Mouse (Mus musculus): Measurements from ENCODE around the gene Rplp1. TPM values are rescaled to one million over a fixed set of nuclear protein-coding genes. Genes with fewer than 3 reads are reported as not detected.

Rplp1 gene
- polyA plus RNA-seq (2016; fragmentation: Nextera tagmentation; extraction: Ambion mirVana), result 714 and 736 TPM in 2 replicates

DNA sequence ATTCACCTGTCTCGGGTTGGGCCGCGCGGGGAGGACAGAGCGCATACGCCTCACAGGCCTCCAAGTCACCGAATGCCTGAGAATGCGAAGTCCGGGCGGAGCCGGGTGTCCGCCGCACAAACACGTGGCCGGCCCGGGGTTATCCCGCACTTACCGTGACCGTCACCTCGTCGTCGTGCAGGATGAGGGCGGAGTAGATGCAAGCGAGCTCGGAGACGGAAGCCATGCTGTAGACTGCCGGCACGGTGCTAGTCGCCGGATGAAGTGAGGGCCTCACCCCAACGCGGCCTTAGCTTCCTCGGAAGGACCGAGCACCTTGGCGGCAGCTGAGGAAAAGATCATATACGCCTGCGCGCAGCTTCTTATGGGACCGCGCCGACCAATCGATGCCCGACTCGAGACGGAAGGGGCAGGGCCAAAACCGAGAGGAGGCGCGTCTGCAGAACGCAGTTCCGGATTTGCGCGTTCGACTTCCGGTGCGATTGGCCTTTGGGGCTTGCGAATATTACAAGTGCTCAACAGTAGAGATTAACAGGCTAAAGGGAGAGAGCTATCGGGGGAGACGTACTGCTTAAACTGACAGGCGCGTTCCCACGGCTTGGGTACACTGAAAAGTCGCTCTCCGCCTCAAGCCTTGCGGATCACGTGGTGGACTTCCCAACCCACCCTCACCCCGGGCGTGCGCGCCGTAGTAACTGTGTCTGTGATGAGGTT lies at the start of gene Rplp1:
TSS of gene Rplp1 (minus strand) at position 340 of the 714 bp plus-strand sequence.
- peaks cover 25% of the 10 kb centered on the region for H3K4me1 ChIP-seq (replicated peaks)
- under 1% methylated on average over 70 of the region's 70 CpGs for WGBS
- peak within 1 kb of the TSS; percentile 98 for H3K4me3 ChIP-seq
- no peaks in the 10 kb centered on the region for H3K27me3 ChIP-seq (replicated peaks)
- H3K36me3 ChIP-seq, result peaks cover 47% of the 10 kb centered on the region
- peak within 1 kb of the TSS; percentile 98 for H3K9ac ChIP-seq
- H3K9me3 ChIP-seq (replicated peaks), result no peaks in the 10 kb centered on the region
- peak; percentile 97 for ATAC-seq (ENCODE audit: insufficient number of reproducible peaks, low FRiP score)
- peak within 1 kb of the TSS; percentile 82 for H3K4me2 ChIP-seq
- peak within 1 kb of the TSS; percentile 98 for H3K27ac ChIP-seq (ENCODE audit: poor library complexity, severe bottlenecking)

DNA sequence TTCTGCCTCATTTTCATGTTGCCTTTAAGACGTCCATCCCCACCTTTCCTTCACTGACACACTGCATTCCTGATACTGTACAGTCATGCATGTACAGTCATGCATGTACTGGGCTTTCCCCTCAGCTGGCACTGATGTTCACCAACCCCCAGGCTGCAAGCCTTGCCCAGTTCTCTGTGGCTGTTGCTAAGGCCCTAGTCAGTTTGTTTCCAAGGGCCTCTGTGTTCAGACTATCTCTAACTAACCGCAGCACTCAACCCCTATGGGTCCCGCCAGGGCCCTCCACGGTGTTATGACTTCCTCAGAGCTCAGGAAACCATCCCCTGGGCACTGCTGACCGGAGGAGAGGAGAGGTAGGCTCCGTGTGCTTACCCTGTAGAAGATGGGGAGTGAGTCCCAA lies 49.0 kb upstream of the Rplp1 start:
- no peak for ATAC-seq (ENCODE audit: insufficient number of reproducible peaks, low FRiP score)
- 59% methylated on average over 6 of the region's 6 CpGs for WGBS

DNA sequence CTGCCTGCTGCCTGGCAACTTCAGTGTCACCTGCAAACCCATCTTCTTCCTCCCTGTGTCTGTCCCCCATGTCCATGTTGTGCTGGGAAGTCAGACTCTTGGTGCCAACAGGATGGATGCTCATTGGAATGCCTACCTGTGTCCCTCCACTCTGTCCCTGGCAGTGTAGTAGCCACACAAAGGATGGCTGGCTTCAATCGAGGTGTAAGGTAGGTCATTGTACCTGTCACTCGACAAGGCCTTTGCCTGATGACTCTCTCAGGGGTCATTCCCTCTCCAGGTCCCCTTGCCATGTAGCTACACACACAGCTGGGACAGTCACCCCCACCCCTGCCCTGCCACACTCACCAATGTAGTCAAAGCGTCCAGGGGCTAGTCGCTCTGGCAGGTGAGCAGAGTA lies 46.8 kb upstream of the Rplp1 start:
- Histone ChIP-seq H3K4me2 (no peak overlapping the region), H3K4me3 (no peak overlapping the region), H3K4me1 (replicated peaks) (peaks cover 14% of the 10 kb centered on the region; the same call in 1 of the 2 replicates), H3K27ac (ENCODE audit: poor library complexity, severe bottlenecking) (no peak overlapping the region), H3K9me3 (replicated peaks) (no peaks in the 10 kb centered on the region), H3K9ac (no peak overlapping the region), H3K36me3 (no peaks in the 10 kb centered on the region), H3K27me3 (replicated peaks) (no peaks in the 10 kb centered on the region)
- WGBS, result 85% methylated on average over 4 of the region's 4 CpGs
- no peak for ATAC-seq (ENCODE audit: insufficient number of reproducible peaks, low FRiP score)

More for the DNA sequence above, 49.0 kb upstream of the Rplp1 start:
- H3K36me3 ChIP-seq, result no peaks in the 10 kb centered on the region
- H3K9ac ChIP-seq, result peak overlapping the region; percentile 23; the same call in 1 of the 2 replicates
- H3K27ac ChIP-seq (ENCODE audit: poor library complexity, severe bottlenecking), result no peak overlapping the region
- H3K27me3 ChIP-seq (replicated peaks), result 0 out of 2 replicates have a peak, but pooled peaks cover 5% of the 10 kb centered on the region
- no peaks in the 10 kb centered on the region for H3K9me3 ChIP-seq (replicated peaks)
- peaks cover 14% of the 10 kb centered on the region; the same call in 1 of the 2 replicates for H3K4me1 ChIP-seq (replicated peaks)
- H3K4me3 ChIP-seq, result no peak overlapping the region
- no peak overlapping the region for H3K4me2 ChIP-seq

DNA sequence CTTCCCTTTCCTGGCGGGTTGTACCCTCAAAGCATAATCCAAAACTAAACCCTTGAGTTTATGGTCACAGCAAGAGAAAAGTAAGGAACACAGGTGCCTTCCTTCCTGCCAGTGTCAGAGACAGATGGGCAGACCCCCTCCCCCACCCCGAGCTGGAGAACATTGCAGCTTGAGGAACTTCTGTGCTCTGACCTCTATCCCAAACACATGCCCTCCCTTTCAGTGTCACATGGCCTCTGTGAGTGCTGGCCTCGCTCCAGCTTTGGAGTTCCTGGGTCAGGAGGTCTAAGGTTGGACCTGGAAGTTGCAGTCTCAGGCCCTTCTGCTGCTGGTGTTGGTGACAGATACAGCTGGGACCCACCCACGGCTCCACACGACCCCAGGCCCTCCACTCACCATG lies 46.4 kb upstream of the Rplp1 start:
- Histone ChIP-seq H3K4me2 (no peak overlapping the region), H3K27ac (ENCODE audit: poor library complexity, severe bottlenecking) (no peak overlapping the region), H3K9ac (no peak overlapping the region), H3K9me3 (replicated peaks) (no peaks in the 10 kb centered on the region), H3K4me3 (no peak overlapping the region), H3K27me3 (replicated peaks) (no peaks in the 10 kb centered on the region), H3K36me3 (no peaks in the 10 kb centered on the region), H3K4me1 (replicated peaks) (peaks cover 14% of the 10 kb centered on the region; the same call in 1 of the 2 replicates)
- 40% methylated on average over 5 of the region's 5 CpGs for WGBS
- ATAC-seq (ENCODE audit: insufficient number of reproducible peaks, low FRiP score), result no peak

DNA sequence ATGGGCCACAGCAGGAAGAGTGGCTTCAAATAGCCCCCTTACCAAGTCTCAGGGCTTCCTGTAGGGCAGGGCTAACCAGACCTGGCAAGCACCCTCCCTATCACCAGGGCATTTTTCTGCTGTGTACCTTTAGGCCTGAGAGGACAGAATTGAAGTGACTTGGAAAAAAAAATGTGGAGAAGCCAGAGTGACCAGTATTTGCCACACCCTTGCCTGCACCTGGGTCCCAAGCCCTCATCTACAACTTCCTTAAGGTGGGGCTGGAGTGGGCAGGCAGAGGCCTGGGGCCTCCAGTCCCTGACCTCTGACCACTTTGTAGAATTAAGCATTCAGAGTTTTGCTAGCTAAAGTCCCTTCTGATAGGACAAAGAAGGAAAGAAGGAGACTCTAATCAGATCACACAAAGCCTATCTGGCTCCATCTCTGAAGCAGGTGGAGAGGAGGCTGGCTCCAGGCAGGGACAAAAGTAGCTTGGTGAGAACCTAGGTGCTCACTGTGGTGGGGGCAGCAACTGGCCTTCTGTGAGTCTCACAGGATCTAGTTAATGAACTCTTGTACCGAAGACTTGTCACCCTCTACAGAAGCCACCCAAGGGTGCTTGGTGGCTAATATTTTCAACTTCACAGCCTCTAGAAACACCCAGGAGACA lies 45.7 kb upstream of the Rplp1 start:
- H3K4me2 ChIP-seq, result no peak overlapping the region
- H3K9me3 ChIP-seq (replicated peaks), result no peaks in the 10 kb centered on the region
- H3K4me1 ChIP-seq (replicated peaks), result peaks cover 14% of the 10 kb centered on the region; the same call in 1 of the 2 replicates
- ATAC-seq (ENCODE audit: insufficient number of reproducible peaks, low FRiP score), result no peak
- no peak overlapping the region for H3K9ac ChIP-seq
- H3K27me3 ChIP-seq (replicated peaks), result no peaks in the 10 kb centered on the region
- H3K36me3 ChIP-seq, result no peaks in the 10 kb centered on the region
- H3K4me3 ChIP-seq, result no peak overlapping the region
- WGBS, result 83% methylated on average over 1 of the region's 1 CpGs
- H3K27ac ChIP-seq (ENCODE audit: poor library complexity, severe bottlenecking), result no peak overlapping the region

DNA sequence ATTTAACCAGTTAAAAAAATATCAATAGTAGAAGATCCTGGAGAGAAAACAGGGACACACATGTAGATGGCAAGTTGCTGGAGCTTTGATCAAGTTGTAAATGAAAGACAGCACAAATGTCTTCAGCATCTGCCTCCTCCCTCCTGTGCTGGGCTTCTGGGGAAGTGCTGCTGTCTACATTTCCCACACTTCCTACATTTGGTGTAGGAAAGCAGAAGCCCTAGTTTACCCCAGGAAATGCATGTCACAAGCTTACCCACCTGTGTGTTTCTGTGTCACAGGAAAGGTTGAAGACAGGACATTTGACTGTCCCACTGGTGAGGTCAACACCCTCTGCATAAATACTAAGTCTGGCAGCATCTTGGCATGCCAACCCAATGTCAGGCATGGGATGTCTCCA lies 40.4 kb upstream of the Rplp1 start:
- H3K4me2 ChIP-seq, result no peak overlapping the region

DNA sequence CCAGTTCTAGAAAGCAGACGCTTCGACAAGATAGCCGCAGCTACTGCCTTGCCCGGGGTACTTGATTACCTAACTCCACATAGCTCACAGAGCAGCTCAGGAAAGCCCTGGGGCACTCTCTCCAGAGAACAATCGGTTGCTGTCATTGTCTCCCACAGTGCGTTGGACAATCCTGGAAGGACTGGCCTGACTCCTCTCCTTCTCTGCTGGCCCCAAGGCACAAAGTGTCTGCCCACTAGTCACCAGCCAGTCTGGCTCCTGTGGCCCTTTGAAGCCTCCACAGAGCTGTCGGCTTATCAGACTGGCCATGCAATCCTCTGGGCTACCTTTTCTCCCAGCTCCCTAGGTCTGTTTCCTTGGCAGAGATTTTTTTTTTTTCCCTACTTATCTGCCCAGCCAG lies 37.9 kb upstream of the Rplp1 start:
- no peaks in the 10 kb centered on the region for H3K36me3 ChIP-seq
- no peak overlapping the region for H3K4me3 ChIP-seq
- H3K9me3 ChIP-seq (replicated peaks), result no peaks in the 10 kb centered on the region
- 38% methylated on average over 7 of the region's 7 CpGs for WGBS
- no peaks in the 10 kb centered on the region for H3K27me3 ChIP-seq (replicated peaks)
- ATAC-seq (ENCODE audit: insufficient number of reproducible peaks, low FRiP score), result no peak
- no peak overlapping the region for H3K9ac ChIP-seq
- no peak overlapping the region for H3K4me2 ChIP-seq
- H3K4me1 ChIP-seq (replicated peaks), result peaks cover 11% of the 10 kb centered on the region
- no peak overlapping the region for H3K27ac ChIP-seq (ENCODE audit: poor library complexity, severe bottlenecking)

More for the DNA sequence above, 40.4 kb upstream of the Rplp1 start:
- Histone ChIP-seq H3K4me3 (no peak overlapping the region), H3K27me3 (replicated peaks) (no peaks in the 10 kb centered on the region), H3K27ac (ENCODE audit: poor library complexity, severe bottlenecking) (no peak overlapping the region), H3K9ac (no peak overlapping the region), H3K36me3 (no peaks in the 10 kb centered on the region), H3K9me3 (replicated peaks) (no peaks in the 10 kb centered on the region), H3K4me1 (replicated peaks) (peaks cover 8% of the 10 kb centered on the region)
- no peak for ATAC-seq (ENCODE audit: insufficient number of reproducible peaks, low FRiP score)

DNA sequence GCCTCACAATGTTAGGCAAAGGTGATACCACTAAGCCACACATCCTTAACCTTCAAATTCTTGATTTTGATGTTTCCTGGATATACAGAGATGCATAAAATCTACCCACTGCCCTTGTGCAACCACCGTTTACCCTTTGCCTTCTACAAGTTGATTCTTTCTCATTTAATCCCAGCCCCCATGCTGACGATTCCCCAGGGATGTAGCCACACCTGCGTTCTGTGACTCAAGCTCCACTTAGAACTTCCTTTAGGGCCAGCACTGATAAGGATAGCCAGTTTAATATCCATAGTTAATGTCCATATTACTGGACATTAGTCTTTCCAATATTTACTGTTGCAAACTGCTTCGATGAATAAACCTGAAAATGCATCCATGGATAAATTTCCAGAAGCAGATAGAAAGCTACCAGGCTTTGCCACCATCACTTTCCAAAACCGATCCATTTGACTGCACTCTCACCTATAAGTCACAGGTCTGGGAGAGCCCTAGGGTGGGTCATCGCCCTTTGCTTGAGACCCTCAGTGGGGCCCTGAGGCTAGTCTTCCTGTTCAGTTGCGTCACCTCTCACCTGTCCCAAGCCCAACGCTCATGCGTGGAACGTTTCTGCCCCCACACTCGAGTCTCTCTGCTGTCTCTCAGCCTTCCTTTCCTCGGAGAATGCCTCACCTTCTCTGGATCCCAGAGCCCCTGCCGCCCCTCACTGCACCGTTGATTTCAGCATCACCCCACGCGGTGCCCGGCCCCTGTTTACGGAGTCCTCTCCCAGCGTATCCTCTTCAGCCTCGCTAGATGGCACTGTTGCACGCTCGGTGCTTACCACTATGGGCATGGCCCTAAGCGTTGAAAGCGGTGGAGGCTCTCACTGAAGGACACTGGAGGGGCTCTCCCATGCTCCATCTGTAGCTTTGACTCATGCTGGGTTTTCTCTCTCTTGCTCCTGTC lies 33.3 kb upstream of the Rplp1 start:
- Histone ChIP-seq H3K4me1 (replicated peaks) (peaks cover 18% of the 10 kb centered on the region), H3K27ac (ENCODE audit: poor library complexity, severe bottlenecking) (no peak overlapping the region), H3K4me3 (peak overlapping the region; percentile 88), H3K9me3 (replicated peaks) (no peaks in the 10 kb centered on the region), H3K4me2 (peak overlapping the region; percentile 93), H3K36me3 (peaks cover 11% of the 10 kb centered on the region), H3K27me3 (replicated peaks) (no peaks in the 10 kb centered on the region), H3K9ac (peak overlapping the region; percentile 68)
- peak; percentile 81 for ATAC-seq (ENCODE audit: insufficient number of reproducible peaks, low FRiP score)
- 9% methylated on average over 24 of the region's 24 CpGs for WGBS

DNA sequence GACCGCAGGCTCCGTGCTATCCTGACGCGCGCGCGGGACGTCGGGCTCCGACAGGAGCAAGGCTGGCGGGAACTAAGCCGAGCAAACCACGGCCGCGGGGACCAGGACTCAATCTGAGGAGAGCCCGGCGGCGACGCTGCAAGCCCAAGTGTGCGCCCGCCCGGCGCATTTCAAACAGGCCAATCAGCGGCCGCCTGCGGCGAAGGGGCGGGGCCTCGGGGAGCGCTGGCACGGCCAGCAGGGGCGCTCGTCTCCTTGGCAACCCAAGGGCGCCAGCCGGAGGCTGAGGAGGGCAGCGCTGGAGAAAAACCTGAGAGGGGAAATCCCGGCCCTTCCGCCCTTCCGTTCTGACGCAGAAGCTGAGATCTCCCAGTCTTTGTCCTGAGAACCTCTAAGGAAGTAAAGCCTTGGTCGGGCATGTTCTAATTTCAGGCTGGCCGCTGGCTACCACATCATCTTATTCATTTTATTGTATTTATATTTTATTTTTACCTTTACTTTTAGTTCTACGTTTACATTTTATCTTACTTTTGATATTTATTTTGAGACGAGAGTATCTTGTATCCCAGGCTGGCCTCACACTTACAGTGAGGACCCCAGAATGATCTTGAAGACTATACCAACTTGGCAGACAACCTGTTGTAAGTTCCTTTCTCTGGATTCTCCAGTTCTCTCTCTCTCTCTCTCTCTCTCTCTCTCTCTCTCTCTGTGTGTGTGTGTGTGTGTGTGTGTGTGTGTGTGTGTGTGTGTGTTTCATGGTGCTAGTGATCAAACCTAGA lies 32.5 kb upstream of the Rplp1 start, which contains the start of gene Kif23:
TSS of gene Kif23 (minus strand) at position 152 of the 779 bp plus-strand sequence.
- peak within 1 kb of the TSS; percentile 73 for H3K9ac ChIP-seq
- H3K27me3 ChIP-seq (replicated peaks), result no peaks in the 10 kb centered on the region
- H3K4me1 ChIP-seq (replicated peaks), result peaks cover 13% of the 10 kb centered on the region
- ATAC-seq (ENCODE audit: insufficient number of reproducible peaks, low FRiP score), result peak; percentile 94
- peak within 1 kb of the TSS; percentile 66 for H3K27ac ChIP-seq (ENCODE audit: poor library complexity, severe bottlenecking)
- peak within 1 kb of the TSS; percentile 93 for H3K4me2 ChIP-seq
- H3K36me3 ChIP-seq, result peaks cover 18% of the 10 kb centered on the region
- WGBS, result under 1% methylated on average over 44 of the region's 44 CpGs
- H3K9me3 ChIP-seq (replicated peaks), result no peaks in the 10 kb centered on the region
- H3K4me3 ChIP-seq, result peak within 1 kb of the TSS; percentile 88

DNA sequence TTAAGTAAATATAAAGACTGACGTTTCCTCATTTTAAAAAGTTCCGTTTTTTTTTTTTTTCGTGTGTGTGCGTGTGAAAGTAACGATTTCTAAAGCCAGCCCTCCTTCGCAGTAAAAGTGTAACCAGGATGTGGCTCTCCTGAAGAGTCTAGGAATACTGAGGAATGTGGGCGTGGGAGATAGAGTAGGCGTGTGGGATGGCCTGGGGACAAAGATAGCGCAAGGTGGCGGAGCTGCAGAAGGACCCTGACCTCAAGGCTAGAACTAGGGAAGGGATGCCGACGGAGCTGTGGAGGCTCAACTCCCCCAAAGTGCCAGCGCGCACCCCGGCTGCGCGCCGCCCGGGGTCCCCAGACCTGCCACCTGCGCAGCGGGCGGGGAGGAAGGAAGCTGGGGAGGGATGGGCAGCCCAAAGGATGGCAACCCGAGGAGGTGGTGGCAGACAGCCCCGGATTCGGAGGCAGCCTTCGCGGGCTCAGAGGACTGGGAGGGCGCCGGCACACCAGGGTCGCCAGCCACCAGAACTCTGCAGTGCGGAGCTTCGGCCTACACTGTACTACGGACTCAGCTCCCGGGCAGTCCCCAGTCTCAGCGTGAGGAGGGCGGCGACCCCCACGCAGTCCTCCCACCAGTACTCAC lies 31.8 kb upstream of the Rplp1 start:
- H3K4me2 ChIP-seq, result peak overlapping the region; percentile 93

More for the DNA sequence above, 31.8 kb upstream of the Rplp1 start:
- Histone ChIP-seq H3K9ac (peak overlapping the region; percentile 73), H3K36me3 (peaks cover 20% of the 10 kb centered on the region), H3K4me1 (replicated peaks) (peaks cover 19% of the 10 kb centered on the region), H3K27me3 (replicated peaks) (no peaks in the 10 kb centered on the region), H3K4me3 (peak overlapping the region; percentile 88), H3K27ac (ENCODE audit: poor library complexity, severe bottlenecking) (peak overlapping the region; percentile 66), H3K9me3 (replicated peaks) (no peaks in the 10 kb centered on the region)
- ATAC-seq (ENCODE audit: insufficient number of reproducible peaks, low FRiP score), result peak; percentile 75
- under 1% methylated on average over 37 of the region's 38 CpGs for WGBS

All from heart, embryonic 12.5 days (tissue).